Mouse (Mus musculus) cortical plate, adult 2 months (tissue): ENCODE data around the gene Aunip.

Experiments used
- CTCF ChIP-seq: fragments of 200-500 bp; IDR thresholded peaks from 2 replicates; pipeline ENCODE4 v1.5.1; 2011; ENCODE audit warnings: mild to moderate bottlenecking, control low read depth, low read length; ENCODE audit not compliant: insufficient read depth; ENCODE audit errors: extremely low read depth
- POLR2A ChIP-seq: fragments of 200-500 bp; IDR thresholded peaks from 2 replicates; pipeline ENCODE4 v1.6.1; 2011; ENCODE audit warnings: mild to moderate bottlenecking, low read length, control low read depth; ENCODE audit not compliant: insufficient read depth; ENCODE audit errors: extremely low read depth

DNA sequence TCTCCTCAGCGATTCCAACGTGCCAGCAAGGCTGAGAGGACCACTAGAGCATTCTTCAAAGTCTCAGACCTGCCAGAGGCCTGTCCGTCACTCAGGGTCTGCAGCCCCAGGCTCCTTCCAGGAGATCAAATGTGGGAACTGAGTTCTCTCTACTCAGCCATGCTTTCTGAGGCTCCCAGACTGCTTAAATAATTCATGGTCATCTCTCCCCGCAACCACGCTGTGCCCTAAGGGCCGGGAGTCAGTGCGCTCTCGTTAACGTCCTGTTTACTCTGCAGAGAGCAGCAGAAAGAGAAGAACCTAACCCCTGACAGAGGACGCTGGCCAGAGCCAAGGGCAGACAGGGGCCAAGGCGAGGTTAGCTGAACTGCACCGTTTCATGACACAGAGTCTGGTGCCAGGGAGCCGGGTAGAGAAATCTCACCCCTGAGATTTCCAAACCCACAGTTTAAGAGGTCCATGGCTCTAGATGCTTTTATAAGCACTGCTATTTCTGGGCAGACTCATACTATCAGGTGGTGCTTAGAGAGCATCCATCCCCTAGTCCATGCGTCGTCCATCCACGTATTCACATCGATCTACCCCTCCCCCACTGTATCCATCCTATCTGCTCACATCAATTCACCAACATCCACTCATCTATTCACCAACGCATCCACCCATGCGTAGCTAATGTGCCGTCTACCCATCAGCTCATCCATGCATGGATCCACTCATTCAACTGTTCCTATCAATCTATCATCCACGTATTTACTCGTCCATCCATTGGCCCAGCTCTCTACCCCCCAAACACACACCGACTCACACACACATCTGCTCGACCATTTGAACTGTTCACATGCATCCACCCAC, 61.9 kb downstream of the Aunip start:
- TF ChIP-seq POLR2A (no peak), CTCF (no peak)
